Mouse (Mus musculus): ENCODE measurements around the gene Casq2. TPM values are rescaled to one million over a fixed set of nuclear protein-coding genes. Genes with fewer than 3 reads are reported as not detected.

The Casq2 gene
- 72.0 and 94.0 TPM in 2 replicates for polyA plus RNA-seq (2015; fragmentation: Nextera tagmentation; extraction: Ambion mirVana)

GRCm38 (mm10) chr3:102086283-102086682 is at the start of gene Casq2:
Gene Casq2, plus strand, starts transcription at chr3:102086415.

Other genes starting within 250 kb of the Casq2 start
- gene Mab21l3, start 237.5 kb upstream of the Casq2 start, polyA plus RNA-seq (2015; fragmentation: Nextera tagmentation; extraction: Ambion mirVana), result 0.14 and 0.15 TPM in 2 replicates
- gene Slc22a15, start 162.0 kb upstream of the Casq2 start, polyA plus RNA-seq (2015; fragmentation: Nextera tagmentation; extraction: Ambion mirVana), result 2.5 and 3.4 TPM in 2 replicates
- not detected in 2 replicates for gene Nhlh2, start 76.3 kb upstream of the Casq2 start, polyA plus RNA-seq (2015; fragmentation: Nextera tagmentation; extraction: Ambion mirVana)
- 23.3 and 30.5 TPM in 2 replicates for gene Vangl1, start 118.3 kb downstream of the Casq2 start, polyA plus RNA-seq (2015; fragmentation: Nextera tagmentation; extraction: Ambion mirVana)